Mouse (Mus musculus) mouse embryonic stem cell (cell line): Measurements from ENCODE around the gene Plcg1.

Experiments
- in situ Hi-C, 2 experiments: fragments of 300-500 bp; cut with MboI; formaldehyde crosslinking; loops; 1 replicate in 1 of 2; 3 replicates in 1 of 2; pipeline ENCODE4 v1.14.3; 2019 to 2020; ENCODE audit warnings: low sequenced_read_pairs in 2 of 2, low pct_unique_long_range_greater_than_20kb in 1 of 2, mixed read lengths in 1 of 2; ENCODE audit not compliant: unreplicated experiment in 1 of 2

Plcg1 gene

DNA sequence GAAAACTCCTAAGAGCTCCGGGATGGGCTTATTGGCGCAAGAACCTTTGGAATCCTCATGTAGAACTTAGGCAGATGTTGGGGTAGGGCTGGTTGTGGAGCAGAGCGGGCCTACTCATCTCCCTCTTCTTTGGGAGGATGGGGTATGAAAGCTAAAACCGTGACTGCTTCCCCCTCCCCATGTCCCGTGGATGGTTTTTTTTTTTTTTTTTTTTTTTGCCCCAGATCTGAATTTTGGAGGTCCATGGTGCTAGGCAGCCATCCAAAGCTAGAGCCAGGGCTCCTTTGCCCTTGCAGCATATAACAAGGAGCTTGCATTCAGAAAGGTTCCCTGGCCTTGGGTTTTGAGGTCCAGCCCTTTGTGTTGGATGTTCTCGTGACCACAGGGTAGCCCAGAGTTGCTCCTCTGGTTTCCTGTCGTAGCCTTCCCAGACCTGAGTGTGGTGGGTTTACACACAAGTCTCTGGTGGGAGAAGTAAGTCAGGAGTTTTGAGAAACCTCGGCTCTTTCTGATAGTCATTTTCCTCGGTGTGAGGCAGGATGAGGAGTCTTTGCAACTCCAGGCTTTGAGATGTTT lies 1.4 kb downstream of the Plcg1 start:
- in situ Hi-C loops, result no loop called here

DNA sequence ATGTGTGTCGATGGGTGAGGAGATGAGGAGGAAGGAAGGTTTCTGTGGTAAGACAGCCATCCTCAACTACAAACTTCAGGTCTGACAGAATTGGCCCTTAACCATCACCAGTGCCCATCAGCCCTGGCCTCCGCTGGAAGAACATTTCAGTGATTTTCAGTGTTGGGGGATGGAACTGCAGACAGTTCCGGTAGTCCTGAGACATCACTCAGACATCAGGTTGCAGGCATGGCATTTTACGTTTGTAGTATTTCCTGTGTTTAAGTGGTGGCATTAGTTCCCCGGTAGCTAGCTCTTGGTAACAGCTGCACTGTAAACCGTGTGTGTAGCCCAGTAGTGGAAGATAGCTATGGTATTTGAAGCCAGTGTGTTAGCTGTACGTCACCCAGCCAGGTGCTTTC lies 2.0 kb downstream of the Plcg1 start:
- in situ Hi-C loops, result no loop called here

DNA sequence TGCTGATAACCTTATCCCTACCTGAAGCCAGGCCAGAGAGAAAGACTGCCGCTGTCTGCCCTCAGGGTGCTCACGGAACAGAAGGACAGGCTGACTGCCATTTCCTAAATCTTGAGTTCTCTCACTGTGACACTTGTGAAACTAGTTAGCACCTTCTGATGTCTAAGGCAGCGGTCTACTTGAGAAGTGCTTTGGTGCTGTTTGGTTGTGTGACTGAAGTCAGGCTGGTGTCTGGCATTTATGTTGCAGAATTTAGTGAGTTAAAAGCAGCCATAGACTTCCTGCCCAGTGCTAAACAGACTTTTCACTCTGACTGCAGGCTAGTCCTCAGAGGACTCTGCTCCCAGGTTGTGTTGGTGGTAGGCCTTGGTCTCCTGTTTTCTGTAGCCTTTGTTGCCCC lies 3.2 kb downstream of the Plcg1 start:
- in situ Hi-C loops, result no loop called here

DNA sequence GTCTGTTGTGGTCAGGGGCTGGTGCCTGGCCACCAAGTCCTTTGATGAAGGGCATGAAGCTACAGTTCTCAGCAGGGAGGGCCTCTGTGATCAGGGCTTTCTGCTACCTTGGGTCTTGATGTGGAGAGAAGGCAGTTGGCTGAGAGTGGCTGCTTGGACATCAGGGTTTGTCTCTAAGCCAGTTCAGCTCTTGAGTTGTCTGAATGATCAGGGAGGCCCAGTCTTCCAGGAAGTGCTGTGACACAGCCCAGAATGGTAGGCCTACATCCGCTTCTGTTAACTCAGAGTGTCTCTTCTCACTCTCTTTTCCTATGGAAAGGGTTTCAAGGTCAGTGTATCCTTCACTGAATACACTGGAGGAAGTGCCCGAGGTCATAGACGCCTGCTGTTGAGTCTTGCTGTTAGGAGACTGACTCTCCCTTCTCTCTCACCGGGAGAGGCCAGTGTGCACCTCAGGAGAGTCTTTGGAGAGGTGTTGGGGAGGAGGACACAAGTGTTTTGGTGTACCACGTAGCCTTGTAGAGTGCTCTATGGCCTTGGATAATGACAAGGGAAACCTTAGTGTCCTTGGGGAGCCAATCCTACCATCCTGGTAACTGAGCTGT lies 4.7 kb downstream of the Plcg1 start:
- in situ Hi-C loops, result no loop called here

DNA sequence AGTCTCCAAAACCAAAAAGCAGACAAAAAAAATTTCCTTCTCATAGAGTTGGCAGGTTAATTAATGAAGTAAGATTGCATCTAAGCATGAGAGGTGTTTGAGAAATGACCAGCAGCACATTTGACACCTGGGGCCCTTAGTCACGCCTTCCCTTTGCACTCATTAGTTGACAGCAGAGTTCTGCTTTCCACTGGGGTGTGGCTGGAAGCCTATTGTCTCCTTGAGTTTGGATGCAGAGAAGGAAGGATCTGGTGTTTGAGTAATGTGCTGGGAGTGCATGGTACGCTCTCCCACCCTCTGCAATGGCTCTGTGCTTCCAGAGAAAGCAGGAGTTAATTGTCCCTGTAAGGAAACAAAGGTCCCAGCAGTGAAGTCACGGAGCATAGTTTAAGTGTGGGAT lies 5.4 kb downstream of the Plcg1 start:
- in situ Hi-C loops, result no loop called here

DNA sequence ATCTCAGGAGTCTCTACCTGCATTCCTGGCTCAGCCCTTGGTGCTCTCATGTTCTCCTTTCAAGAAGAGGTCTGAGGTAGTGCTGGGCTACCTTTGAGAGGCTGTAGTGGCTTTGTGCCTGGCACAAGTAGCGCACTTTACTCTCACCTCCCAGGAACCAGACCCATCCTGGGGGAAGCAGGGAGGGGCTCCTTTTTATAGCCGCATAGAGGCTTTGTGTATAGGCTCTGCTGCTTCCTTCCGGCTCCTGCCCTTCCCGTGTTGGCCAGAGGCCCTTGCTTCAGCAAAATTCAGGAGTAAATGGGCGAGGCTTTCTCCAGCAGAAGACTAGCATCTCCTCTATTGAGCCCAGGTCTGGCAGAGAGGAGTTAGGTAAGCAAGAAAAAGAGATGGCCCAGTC lies 7.3 kb downstream of the Plcg1 start:
- in situ Hi-C loops, result no loop called here

DNA sequence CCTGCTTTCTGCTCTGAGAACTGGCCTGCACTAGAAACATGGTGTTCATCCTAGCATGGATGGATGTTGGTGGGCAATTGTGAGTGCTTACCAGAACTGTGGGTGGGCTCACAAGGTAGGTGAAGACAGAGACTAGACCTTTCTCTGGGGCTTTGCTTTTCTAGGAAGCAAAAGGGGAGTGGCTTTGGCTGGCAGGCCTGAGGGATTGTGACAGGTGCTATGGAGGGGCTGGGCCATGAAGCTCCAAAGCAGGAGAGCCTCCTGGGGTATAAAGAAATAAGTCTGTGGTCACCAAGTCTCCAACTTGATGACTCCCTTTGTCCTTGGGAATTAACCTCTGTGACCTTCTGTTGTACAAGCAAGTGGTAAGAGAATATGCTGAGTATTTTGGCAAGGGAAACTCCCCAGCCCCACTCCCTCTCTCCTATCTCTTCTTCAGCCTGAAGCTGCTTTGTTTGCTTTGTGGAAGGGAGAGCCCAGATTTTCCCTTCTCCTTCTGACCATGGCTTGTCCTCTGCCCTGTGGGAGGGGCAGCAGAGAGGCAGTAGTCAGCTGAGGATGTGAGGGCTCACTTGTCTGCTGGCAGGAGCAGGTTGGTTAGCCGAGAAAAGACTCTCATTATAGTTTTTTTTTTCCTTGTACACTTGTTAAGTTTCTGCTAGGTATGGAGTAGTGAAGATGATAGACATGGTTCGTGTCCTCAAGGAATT lies 8.7 kb downstream of the Plcg1 start:
- in situ Hi-C loops, result no loop called here

DNA sequence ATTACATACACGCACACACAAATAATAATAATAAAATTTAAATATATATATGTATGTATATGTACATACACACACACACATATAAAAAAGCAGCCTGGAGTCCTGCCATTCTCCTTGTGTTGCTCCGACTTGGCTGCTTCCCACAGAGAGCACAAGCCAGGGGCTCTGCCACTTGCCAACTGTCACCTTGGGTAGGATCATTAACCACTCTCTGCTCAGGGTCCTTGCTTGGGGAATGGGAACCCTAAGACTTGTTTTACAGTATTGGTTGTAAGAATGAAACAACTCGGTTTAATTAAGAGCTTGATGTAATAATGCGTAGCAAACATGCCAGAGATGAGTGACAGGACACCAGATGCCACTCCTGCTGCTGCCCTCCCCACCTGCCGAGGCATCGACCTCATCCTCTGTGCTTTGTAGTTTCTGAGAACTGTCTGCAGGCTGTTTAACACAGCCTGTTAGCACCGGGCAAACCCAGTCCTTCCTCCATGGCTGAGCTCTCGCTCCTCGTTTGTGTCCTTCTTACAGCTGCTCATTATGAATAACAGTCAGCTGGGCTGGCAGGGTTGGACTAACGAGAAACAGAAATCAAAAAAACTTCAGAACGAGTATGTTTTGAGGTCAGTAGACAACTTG lies 9.5 kb downstream of the Plcg1 start:
- in situ Hi-C loops, result no loop called here

DNA sequence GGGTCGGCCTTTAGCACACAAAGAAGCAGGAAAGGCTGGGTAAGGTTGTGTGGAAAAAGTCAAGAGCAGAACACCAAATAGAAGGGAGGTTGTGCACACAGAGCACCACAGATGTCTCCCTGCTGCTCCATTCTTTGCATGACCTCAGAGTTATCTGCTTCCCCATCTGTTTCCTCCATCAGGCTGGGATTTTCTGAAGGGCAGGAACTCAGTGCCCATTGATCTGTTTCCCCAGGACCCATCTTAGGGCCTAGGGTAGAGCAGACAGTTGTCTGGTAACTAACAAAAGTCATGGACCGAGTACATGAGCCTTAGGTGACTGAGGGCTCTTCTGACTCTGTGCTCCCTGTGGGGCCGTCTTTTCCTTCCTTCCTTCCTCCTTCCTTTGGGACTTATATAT lies 10.5 kb downstream of the Plcg1 start:
- in situ Hi-C loops, result no loop called here

DNA sequence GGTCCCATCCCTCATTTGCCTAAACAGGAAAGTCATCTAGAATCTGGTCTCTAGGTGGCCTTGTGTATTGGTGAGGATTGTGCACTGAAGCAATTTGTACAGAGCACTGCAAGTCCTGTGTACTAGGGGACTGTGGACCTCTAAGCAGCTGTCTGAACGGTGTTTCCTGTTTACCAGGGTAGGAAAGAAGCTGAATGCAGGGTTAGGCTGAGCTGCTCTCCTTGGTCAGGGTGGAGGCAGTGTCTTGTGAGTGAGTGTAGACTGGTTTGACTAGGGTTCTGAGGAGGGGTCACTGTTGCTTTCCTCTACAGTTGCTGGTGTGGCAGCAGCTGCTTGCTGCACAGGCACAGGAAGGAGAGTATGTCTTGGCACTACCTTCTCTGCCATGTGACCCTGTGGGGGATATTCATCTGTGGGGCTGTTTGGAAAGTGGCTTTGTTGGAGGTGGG lies 11.1 kb downstream of the Plcg1 start:
- in situ Hi-C loops, result no loop called here

DNA sequence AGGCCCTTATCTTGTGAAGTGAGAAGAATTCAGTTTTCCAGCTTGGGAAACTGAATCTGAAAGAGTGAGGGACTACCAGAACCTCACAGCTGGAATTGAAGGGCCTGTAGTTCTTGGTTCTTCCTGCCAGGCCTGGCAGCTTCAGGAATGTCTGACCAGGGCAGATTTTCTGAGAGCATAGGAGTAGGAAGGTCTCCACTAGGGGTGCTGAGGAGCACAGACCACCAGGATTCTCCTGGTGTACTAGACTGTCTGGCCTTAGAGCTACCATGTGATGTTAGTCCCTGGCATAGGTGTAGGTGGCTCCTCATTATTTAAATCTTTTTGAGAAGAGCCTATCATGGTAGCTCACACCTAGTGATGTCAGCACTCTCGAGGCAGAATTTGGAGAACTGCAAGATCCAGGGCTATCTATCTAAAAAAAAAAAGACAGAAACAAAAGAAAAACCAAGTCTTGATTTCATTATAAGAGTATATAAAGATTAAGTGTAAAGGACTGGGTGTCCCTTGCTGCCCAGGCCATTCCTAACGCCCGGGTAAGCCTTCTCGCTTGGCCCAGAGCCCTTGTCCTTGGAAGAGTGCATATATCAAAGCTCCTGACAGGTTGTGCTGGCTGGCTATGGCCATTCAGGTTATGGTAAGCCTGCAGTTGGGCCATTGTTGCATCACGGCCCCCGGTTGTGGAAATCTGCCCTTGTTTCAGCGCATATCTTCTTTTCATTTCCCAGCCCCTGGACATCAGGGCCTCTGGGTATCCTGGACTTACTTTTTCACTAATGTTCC lies 13.1 kb downstream of the Plcg1 start:
- in situ Hi-C loops, result no loop called here

DNA sequence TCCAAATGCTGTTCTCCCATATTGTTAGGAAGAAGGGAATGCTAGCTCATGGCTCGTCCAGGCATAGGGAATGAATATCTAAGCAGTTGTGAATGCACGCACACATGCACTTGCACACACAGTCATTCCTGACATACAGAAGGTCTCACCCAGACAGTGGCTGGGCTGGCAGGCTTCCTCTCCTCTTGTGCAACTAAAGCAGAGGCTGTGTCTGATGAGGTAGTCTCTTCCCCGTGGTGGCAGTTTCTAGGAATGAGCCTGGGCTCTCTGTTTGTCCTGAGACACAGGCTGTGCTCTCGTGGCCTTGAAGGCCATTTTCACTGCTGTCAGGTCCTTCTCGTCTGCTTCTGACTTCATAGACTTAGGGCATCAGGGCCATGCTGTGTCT lies 13.7 kb downstream of the Plcg1 start:
- in situ Hi-C loops, result no loop called here

DNA sequence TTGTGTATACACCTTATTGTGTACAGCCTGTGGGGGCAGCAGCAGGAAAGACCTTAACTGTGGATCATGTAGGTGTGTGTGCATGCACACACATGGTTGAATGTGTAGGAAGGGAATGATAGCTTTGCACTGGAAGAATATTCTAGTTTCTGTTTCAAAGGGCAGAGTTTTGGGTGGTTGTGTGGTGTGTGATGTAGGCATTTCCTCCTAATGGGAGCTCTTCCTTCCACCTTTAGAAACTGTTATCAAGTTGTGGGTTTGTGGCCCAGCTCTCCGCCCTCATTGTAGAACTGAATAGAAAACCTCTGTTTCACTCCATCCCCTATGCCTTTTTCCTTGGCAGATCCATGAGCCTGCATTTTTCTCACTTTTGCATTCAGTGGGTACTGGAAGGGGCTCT lies 14.4 kb downstream of the Plcg1 start:
- in situ Hi-C loops, result no loop called here

DNA sequence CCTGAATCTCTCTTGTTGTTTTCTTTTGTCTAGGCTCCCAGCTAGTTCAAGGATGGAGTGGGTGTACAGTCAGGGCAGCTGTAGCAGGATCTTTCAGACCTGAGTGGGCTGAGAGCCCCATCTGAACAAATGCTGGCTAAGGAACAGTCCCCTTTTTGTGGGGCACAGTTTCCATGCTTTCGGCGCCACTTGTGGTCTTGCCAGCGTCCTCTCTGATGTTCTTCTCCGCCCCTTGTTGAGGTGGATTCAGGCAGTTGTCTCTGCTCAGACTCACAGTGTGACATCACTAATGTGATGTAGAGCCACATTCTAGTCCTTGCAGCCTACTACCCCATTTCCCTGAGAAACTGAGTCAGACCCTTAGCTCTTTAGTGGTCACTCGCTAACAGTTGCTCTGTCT lies 15.5 kb downstream of the Plcg1 start:
- in situ Hi-C loops, result no loop called here

DNA sequence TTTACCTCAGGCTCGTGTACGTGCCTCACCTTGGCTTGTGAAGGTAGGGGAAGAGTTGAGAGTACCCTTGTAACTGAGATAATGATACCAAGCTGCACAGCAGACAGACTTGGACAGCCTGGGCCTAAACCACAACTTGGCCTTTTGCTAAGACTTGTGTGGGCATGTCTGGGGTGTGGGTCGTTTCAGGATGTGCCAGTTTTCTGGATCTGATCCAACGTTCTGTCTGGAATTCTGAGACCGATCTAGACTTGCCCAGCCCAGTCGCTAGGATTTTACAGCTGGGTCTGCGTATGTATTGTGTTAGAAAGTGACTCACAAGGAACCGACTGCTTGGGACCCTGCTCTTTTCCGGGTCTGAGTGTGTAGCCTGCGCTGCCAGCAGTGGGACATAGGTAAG lies 16.0 kb downstream of the Plcg1 start:
- in situ Hi-C loops, result no loop called here

DNA sequence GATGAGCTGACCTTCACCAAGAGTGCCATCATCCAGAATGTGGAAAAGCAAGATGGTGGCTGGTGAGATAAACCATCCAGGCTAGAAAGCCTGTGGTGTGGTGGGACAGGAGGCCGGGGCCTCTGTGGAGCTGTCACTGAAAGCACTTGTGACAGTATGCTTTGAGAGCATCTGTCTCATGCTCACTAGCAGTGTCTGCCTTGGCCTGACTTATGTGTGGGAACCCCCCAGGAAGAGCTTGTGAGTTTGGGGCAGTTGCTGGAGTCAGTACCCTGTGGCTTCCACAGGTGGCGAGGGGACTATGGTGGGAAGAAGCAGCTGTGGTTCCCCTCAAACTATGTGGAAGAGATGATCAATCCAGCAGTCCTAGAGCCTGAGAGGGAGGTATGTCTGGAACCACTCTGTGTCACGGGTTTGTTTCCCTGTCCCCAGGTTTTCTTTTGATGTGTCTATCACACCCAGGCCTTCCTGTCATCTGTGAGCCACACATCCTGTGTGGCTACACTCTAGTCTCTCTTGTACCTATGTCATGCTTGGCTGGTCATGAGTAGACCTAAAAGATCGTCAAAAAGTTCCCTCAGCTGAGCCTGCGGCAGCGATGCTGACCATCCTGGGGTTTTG lies 25.6 kb downstream of the Plcg1 start:
- in situ Hi-C loops, result no loop called here

DNA sequence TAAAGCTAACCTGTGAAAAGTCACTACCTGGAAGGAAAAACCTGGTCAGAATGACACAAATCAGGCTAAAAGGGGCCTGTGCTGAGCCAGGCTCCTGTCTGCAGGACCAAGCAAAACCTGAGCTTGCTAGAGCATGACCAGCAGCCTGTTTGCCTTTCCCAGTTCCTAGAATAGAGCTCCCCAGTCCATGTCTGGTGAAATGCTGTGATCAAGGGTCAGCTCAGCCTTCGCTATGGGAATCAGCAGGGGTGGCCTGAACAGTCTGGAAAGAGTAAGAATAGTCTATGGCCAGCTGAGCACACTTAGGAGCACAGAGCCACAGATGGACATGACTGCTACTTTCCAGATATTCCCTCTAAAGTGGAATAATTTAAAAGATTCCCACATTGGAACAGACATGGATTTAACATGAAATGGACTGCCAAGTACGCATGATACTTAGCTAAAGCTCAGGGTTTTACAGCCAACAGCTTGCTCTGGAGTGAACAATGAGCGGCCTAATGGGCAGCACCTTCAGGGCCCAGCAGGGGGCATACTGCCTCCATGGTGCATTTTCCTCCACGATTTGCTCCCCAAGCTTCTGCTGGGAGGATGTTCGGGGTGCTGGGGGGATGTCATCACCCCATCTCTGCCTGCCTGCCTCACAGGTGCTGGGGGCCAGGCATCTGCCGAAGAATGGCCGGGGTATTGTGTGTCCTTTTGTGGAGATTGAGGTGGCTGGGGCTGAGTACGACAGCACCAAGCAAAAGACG lies 29.5 kb downstream of the Plcg1 start:
- in situ Hi-C loops, result no loop called here

DNA sequence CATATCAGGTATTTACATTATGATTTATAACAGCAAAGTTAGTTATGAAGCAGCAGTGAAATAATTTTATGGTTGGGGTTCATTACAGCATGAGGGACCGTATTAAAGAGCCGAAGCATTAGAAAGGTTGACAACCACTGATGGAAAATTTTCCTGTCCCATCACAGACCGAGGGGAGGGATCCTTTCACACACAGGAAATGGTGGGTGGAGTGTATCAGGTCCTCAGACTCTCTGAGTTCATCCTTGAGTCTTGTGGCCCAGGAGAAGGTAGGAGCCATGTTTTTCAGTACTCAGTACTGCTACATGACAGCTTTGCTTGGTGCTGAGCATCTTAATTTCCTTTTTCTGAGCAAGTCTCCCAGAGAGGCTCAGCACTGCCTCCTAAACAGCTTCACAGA lies 32.7 kb downstream of the Plcg1 start:
- in situ Hi-C loops, result no loop called here
